Mouse (Mus musculus) liver, embryonic 11.5 days (tissue): Measurements from ENCODE around the gene Ufc1. TPM values are rescaled to one million over a fixed set of nuclear protein-coding genes. Genes with fewer than 3 reads are reported as not detected.
A peak's percentile ranks its signal among the peaks of the same experiment; 100 is the strongest.
"Not testable (repeated sequence)": the region's sequence is repeated elsewhere in the genome, so short reads cannot be mapped to it uniquely, and the experiment has no call there.

ENCODE experiments used
- ATAC-seq: fragments of 200-750 bp; cut with Nextera tagmentation; replicated peaks from 2 replicates; pipeline ENCODE4 v1.8.0; 2017; ENCODE audit warnings: moderate number of reproducible peaks, mild to moderate bottlenecking, moderate TSS enrichment, moderate library complexity; ENCODE audit not compliant: low FRiP score
- DNase-seq: peaks from one replicate; pipeline ENCODE4 v3.0.0-alpha.2; 2017; ENCODE audit warnings: low spot score
- H3K27ac ChIP-seq: fragments of 300-500 bp; sonication (generic); 2 replicates; pipeline ENCODE4 v1.5.1; 2014; ENCODE audit warnings: mild to moderate bottlenecking, low read depth, low read length, control low read depth
- H3K27me3 ChIP-seq: fragments of 300-500 bp; sonication (generic); replicated peaks from 2 replicates; pipeline ENCODE4 v1.6.1; 2014; ENCODE audit warnings: low read length, mixed read lengths; ENCODE audit not compliant: control insufficient read depth, insufficient read depth
- H3K36me3 ChIP-seq: fragments of 300-500 bp; sonication (generic); 2 replicates; pipeline ENCODE4 v1.6.1; 2014; ENCODE audit warnings: mild to moderate bottlenecking, low read length, moderate library complexity, mixed read lengths; ENCODE audit not compliant: control insufficient read depth, insufficient read depth
- H3K4me1 ChIP-seq: fragments of 300-500 bp; sonication (generic); replicated peaks from 2 replicates; pipeline ENCODE4 v1.6.1; 2014; ENCODE audit warnings: low read length, mixed read lengths; ENCODE audit not compliant: control insufficient read depth, insufficient read depth
- H3K4me2 ChIP-seq: fragments of 300-500 bp; sonication (generic); 2 replicates; pipeline ENCODE4 v1.6.1; 2014; ENCODE audit warnings: mild to moderate bottlenecking, control low read depth, moderate library complexity
- H3K4me3 ChIP-seq: fragments of 300-500 bp; sonication (generic); 2 replicates; pipeline ENCODE4 v1.5.1; 2014; ENCODE audit warnings: low read depth, low read length, control low read depth
- H3K9ac ChIP-seq: fragments of 300-500 bp; sonication (generic); 2 replicates; pipeline ENCODE4 v1.6.1; 2014; ENCODE audit warnings: low read depth, low read length, control low read depth
- H3K9me3 ChIP-seq: fragments of 300-500 bp; sonication (generic); 2 replicates; pipeline ENCODE4 v1.6.1; 2016; ENCODE audit warnings: low read length, inconsistent platforms, mixed read lengths; ENCODE audit not compliant: control insufficient read depth
- WGBS: fragments of 180-500 bp; shearing (Covaris S2); extraction: QIAGEN DNeasy Blood & Tissue Kit; methylation state at CpG from one replicate; pipeline ENCODE4 v1.1.7; 2014; 5-methylcytosine and 5-hydroxymethylcytosine counted together
- polyA plus RNA-seq: library from polyadenylated mRNA; unstranded; fragments of >200 nt; fragmentation: Nextera tagmentation; extraction: Ambion mirVana; gene quantifications from 2 replicates; pipeline ENCODE4 v1.2.1, GENCODE M21; 2014

Ufc1 gene
- polyA plus RNA-seq, 1 experiment from 2014 or later = 83.7 TPM

- peaks cover 13% of the 10 kb centered on the region for H3K4me1 ChIP-seq
- not testable (repeated sequence) for H3K27ac ChIP-seq, ATAC-seq, H3K4me3 ChIP-seq, DNase-seq, H3K9ac ChIP-seq, H3K27me3 ChIP-seq, H3K36me3 ChIP-seq, H3K4me2 ChIP-seq, H3K9me3 ChIP-seq
- 71% methylated on average over 4 of the region's 4 CpGs for WGBS
Observed at GRCm38 (mm10) chr1:171326588-171326987, 31.8 kb upstream of the Ufc1 start.

GRCm38 (mm10) chr1:171325571-171325970 lies 30.7 kb upstream of the Ufc1 start:
- Histone ChIP-seq H3K9ac (no peak overlapping the region), H3K27ac (no peak overlapping the region), H3K4me3 (no peak overlapping the region), H3K36me3 (peaks cover 4% of the 10 kb centered on the region; the same call in 1 of the 2 replicates), H3K4me2 (no peak overlapping the region), H3K4me1 (peaks cover 10% of the 10 kb centered on the region), H3K9me3 (no peaks in the 10 kb centered on the region), H3K27me3 (no peaks in the 10 kb centered on the region)
- DNase-seq (no peak), ATAC-seq (no peak)
- 77% methylated on average over 2 of the region's 2 CpGs for WGBS

- ATAC-seq = peak; percentile 56; the same call in 1 of the 2 replicates
- H3K9ac ChIP-seq = no peak overlapping the region
- no peak overlapping the region for H3K27ac ChIP-seq
- H3K9me3 ChIP-seq = no peaks in the 10 kb centered on the region
- no peak overlapping the region for H3K4me3 ChIP-seq
- 72% methylated on average over 1 of the region's 1 CpGs for WGBS
- H3K4me2 ChIP-seq = no peak overlapping the region
- H3K4me1 ChIP-seq = no peaks in the 10 kb centered on the region; the same call in none of the 2 replicates
- DNase-seq = no peak
- no peaks in the 10 kb centered on the region for H3K27me3 ChIP-seq
- H3K36me3 ChIP-seq = peaks cover 4% of the 10 kb centered on the region; the same call in 1 of the 2 replicates
Observed at GRCm38 (mm10) chr1:171322012-171322411, 27.2 kb upstream of the Ufc1 start.

- H3K36me3 ChIP-seq = peaks cover 4% of the 10 kb centered on the region; the same call in 1 of the 2 replicates
- H3K4me1 ChIP-seq = no peaks in the 10 kb centered on the region; the same call in 1 of the 2 replicates
- ATAC-seq (no peak), DNase-seq (no peak)
- H3K9me3 ChIP-seq = no peaks in the 10 kb centered on the region
- no peak overlapping the region for H3K9ac ChIP-seq
- no peak overlapping the region for H3K27ac ChIP-seq
- H3K27me3 ChIP-seq = no peaks in the 10 kb centered on the region
- no peak overlapping the region for H3K4me2 ChIP-seq
- H3K4me3 ChIP-seq = no peak overlapping the region
Observed at GRCm38 (mm10) chr1:171321415-171321814, 26.6 kb upstream of the Ufc1 start.

GRCm38 (mm10) chr1:171320151-171320550 lies 25.3 kb upstream of the Ufc1 start:
- DNase-seq (no peak), ATAC-seq (no peak)
- H3K27ac ChIP-seq = no peak overlapping the region
- H3K4me2 ChIP-seq = peak overlapping the region; percentile 33; the same call in 1 of the 2 replicates
- H3K4me3 ChIP-seq = 0 out of 2 replicates have a peak overlapping the region, but pooled peaks have one; percentile 12
- H3K36me3 ChIP-seq = peaks cover 4% of the 10 kb centered on the region; the same call in 1 of the 2 replicates
- no peaks in the 10 kb centered on the region for H3K4me1 ChIP-seq
- no peaks in the 10 kb centered on the region for H3K9me3 ChIP-seq
- WGBS = 39% methylated on average over 5 of the region's 5 CpGs
- H3K9ac ChIP-seq = no peak overlapping the region
- no peaks in the 10 kb centered on the region for H3K27me3 ChIP-seq

GRCm38 (mm10) chr1:171319748-171320147 lies 24.9 kb upstream of the Ufc1 start:
- Histone ChIP-seq H3K4me3 (0 out of 2 replicates have a peak overlapping the region, but pooled peaks have one; percentile 12), H3K27me3 (no peaks in the 10 kb centered on the region), H3K9ac (no peak overlapping the region), H3K9me3 (no peaks in the 10 kb centered on the region), H3K36me3 (peaks cover under 1% of the 10 kb centered on the region; the same call in 1 of the 2 replicates), H3K27ac (no peak overlapping the region), H3K4me2 (peak overlapping the region; percentile 33; the same call in 1 of the 2 replicates), H3K4me1 (no peaks in the 10 kb centered on the region)
- ATAC-seq (0 out of 2 replicates have a peak, but pooled peaks have one; percentile 10), DNase-seq (no peak)
- 30% methylated on average over 7 of the region's 7 CpGs for WGBS

GRCm38 (mm10) chr1:171309321-171309720 lies 14.5 kb upstream of the Ufc1 start:
- no peaks in the 10 kb centered on the region for H3K4me1 ChIP-seq
- no peak for ATAC-seq

GRCm38 (mm10) chr1:171306157-171306556 lies 11.3 kb upstream of the Ufc1 start:
- not testable (repeated sequence) for H3K36me3 ChIP-seq, H3K9me3 ChIP-seq, H3K9ac ChIP-seq, DNase-seq, H3K4me2 ChIP-seq, ATAC-seq, H3K27ac ChIP-seq, H3K4me3 ChIP-seq, H3K27me3 ChIP-seq, H3K4me1 ChIP-seq
- 68% methylated on average over 5 of the region's 5 CpGs for WGBS

More at GRCm38 (mm10) chr1:171309321-171309720, 14.5 kb upstream of the Ufc1 start:
- H3K36me3 ChIP-seq = no peaks in the 10 kb centered on the region
- H3K27me3 ChIP-seq = no peaks in the 10 kb centered on the region
- WGBS = 59% methylated on average over 2 of the region's 2 CpGs
- H3K4me2 ChIP-seq = no peak overlapping the region
- no peak overlapping the region for H3K4me3 ChIP-seq
- DNase-seq = no peak
- no peaks in the 10 kb centered on the region for H3K9me3 ChIP-seq
- H3K9ac ChIP-seq = no peak overlapping the region
- H3K27ac ChIP-seq = no peak overlapping the region

- H3K9me3 ChIP-seq = no peaks in the 10 kb centered on the region
- H3K9ac ChIP-seq = no peak overlapping the region
- no peaks in the 10 kb centered on the region for H3K36me3 ChIP-seq
- no peak for ATAC-seq
- 0 out of 2 replicates have a peak, but pooled peaks cover 3% of the 10 kb centered on the region for H3K27me3 ChIP-seq
- H3K4me2 ChIP-seq = no peak overlapping the region
- DNase-seq = no peak
- no peak overlapping the region for H3K4me3 ChIP-seq
- H3K4me1 ChIP-seq = 0 out of 2 replicates have a peak, but pooled peaks cover 3% of the 10 kb centered on the region
- WGBS = 60% methylated on average over 3 of the region's 3 CpGs
- no peak overlapping the region for H3K27ac ChIP-seq
Observed at GRCm38 (mm10) chr1:171298226-171298625, 3.4 kb upstream of the Ufc1 start.
